Mouse (Mus musculus) adrenal gland, adult 18-20 months (tissue): ENCODE measurements at regions not wholly inside any gene's neighbourhood (a gene's known extent, or its start where the extent isn't known, plus 50 kb on each side); places are given as distances from the start of the nearest gene placed in this dataset.
A peak's percentile ranks its signal among the peaks of the same experiment; 100 is the strongest.

Experiments
- DNase-seq, 2 experiments: peaks; one replicate each; pipeline ENCODE4 v3.0.0; 2021 to 2022; ENCODE audit warnings: low spot score in 2 of 2

- no peak for DNase-seq
Measured at GRCm38 (mm10) chr1:73459754-73460534, 444.2 kb upstream of the Tnp1 start.

- no peak for DNase-seq
Measured at GRCm38 (mm10) chr1:73457261-73457660, 441.6 kb upstream of the Tnp1 start.

- DNase-seq = no peak
Measured at GRCm38 (mm10) chr1:73456359-73457062, 440.8 kb upstream of the Tnp1 start.

GRCm38 (mm10) chr1:73444216-73444890, 428.6 kb upstream of the Tnp1 start:
- DNase-seq = no peak

- DNase-seq = no peak
Measured at GRCm38 (mm10) chr1:73438385-73438784, 422.7 kb upstream of the Tnp1 start.

- DNase-seq = no peak
Measured at GRCm38 (mm10) chr1:73428101-73428500, 412.4 kb upstream of the Tnp1 start.

GRCm38 (mm10) chr1:73425049-73425448, 409.3 kb upstream of the Tnp1 start:
- no peak for DNase-seq

GRCm38 (mm10) chr1:73418196-73418595, 402.5 kb upstream of the Tnp1 start:
- no peak for DNase-seq

GRCm38 (mm10) chr1:73411452-73411851, 395.7 kb upstream of the Tnp1 start:
- DNase-seq = no peak

- DNase-seq = no peak
Measured at GRCm38 (mm10) chr1:73399178-73399577, 383.5 kb upstream of the Tnp1 start.

- DNase-seq = no peak
Measured at GRCm38 (mm10) chr1:73395034-73395433, 379.3 kb upstream of the Tnp1 start.

- DNase-seq = no peak
Measured at GRCm38 (mm10) chr1:73394466-73394865, 378.8 kb upstream of the Tnp1 start.

- DNase-seq = no peak
Measured at GRCm38 (mm10) chr1:73392077-73392476, 376.4 kb upstream of the Tnp1 start.

- no peak for DNase-seq
Measured at GRCm38 (mm10) chr1:73389976-73390375, 374.3 kb upstream of the Tnp1 start.

- DNase-seq = no peak
Measured at GRCm38 (mm10) chr1:73389174-73389573, 373.5 kb upstream of the Tnp1 start.

GRCm38 (mm10) chr1:73381578-73381977, 365.9 kb upstream of the Tnp1 start:
- no peak for DNase-seq

GRCm38 (mm10) chr1:73374531-73375375, 359.0 kb upstream of the Tnp1 start:
- DNase-seq = peak in 1 of 2 experiments; percentile 16

- DNase-seq = no peak
Measured at GRCm38 (mm10) chr1:73368222-73368621, 352.5 kb upstream of the Tnp1 start.

GRCm38 (mm10) chr1:73365842-73366241, 350.1 kb upstream of the Tnp1 start:
- no peak for DNase-seq

- no peak for DNase-seq
Measured at GRCm38 (mm10) chr1:73364300-73364683, 348.6 kb upstream of the Tnp1 start.
